Mouse (Mus musculus): Measurements from ENCODE around the gene Glp2r.

The Glp2r gene

GRCm38 (mm10) chr11:67636905-67637586 is 133.9 kb downstream of the Glp2r start:
- DNase-seq (ENCODE audit: low read depth, low spot score), result no peak

GRCm38 (mm10) chr11:67636201-67636600 is 134.8 kb downstream of the Glp2r start:
- no peak for DNase-seq (ENCODE audit: low read depth, low spot score)

- DNase-seq (ENCODE audit: low read depth, low spot score), result no peak
Observed at GRCm38 (mm10) chr11:67633620-67634229, 137.2 kb downstream of the Glp2r start.

- DNase-seq (ENCODE audit: low read depth, low spot score), result no peak
Observed at GRCm38 (mm10) chr11:67632906-67633305, 138.0 kb downstream of the Glp2r start.

GRCm38 (mm10) chr11:67628522-67628921 is 142.4 kb downstream of the Glp2r start:
- no peak for DNase-seq (ENCODE audit: low read depth, low spot score)

GRCm38 (mm10) chr11:67627179-67627578 is 143.8 kb downstream of the Glp2r start:
- DNase-seq (ENCODE audit: low read depth, low spot score), result no peak

GRCm38 (mm10) chr11:67622340-67622739 is 148.6 kb downstream of the Glp2r start:
- DNase-seq (ENCODE audit: low read depth, low spot score), result no peak

GRCm38 (mm10) chr11:67616557-67617239 is 154.3 kb downstream of the Glp2r start:
- DNase-seq (ENCODE audit: low read depth, low spot score), result no peak

GRCm38 (mm10) chr11:67612158-67612839 is 158.7 kb downstream of the Glp2r start:
- DNase-seq (ENCODE audit: low read depth, low spot score), result no peak
